In genomic region chr2:73856246-73856645, GRCm38 (mm10) we compare ENCODE assay signal across 25 mouse cellular contexts. TPM values are rescaled to one million over a fixed set of nuclear protein-coding genes. Genes with fewer than 3 reads are reported as not detected.
DNase-seq lines count a peak whose midpoint lies in the region; ATAC-seq and TF ChIP-seq lines count a peak whose summit lies in the region.
"Had no signal": no experiment of that assay in that cellular context is flagged by ENCODE, and none has a peak within 500 bp of the region (broad histone marks: within the 10 kb centered on the region; RNA-seq: fewer than 3 reads in every experiment).

No protein-coding gene starts in this region.

- H3K4me3 ChIP-seq in megakaryocyte, embryonic 14.5 days (replicated peaks): peak overlapping the region; percentile 82
- H3K4me3 ChIP-seq in MEL (ENCODE audit: control insufficient read depth in 1 of 2, insufficient read depth in 1 of 2, low read depth in 2 of 2, low read length in 2 of 2): peak overlapping the region in 1 of 2 experiments; percentile 59; a peak in 2 of 4 replicates
- no peak overlapping the region for H3K4me3 ChIP-seq in layer of hippocampus, adult 2 months
- H3K4me3 ChIP-seq: embryonic facial prominence, embryonic 12.5 days; embryonic facial prominence, embryonic 15.5 days; forebrain, embryonic 15.5 days; heart, embryonic 13.5 days; intestine, embryonic 15.5 days had no signal

- no peak for ATAC-seq in megakaryocyte, adult 5-6 weeks (ENCODE audit: poor library complexity, severe bottlenecking)
- ATAC-seq in inflammation-experienced regulatory T-cells, adult 6 months: peak; percentile 50
- ATAC-seq: forebrain, embryonic 15.5 days; hindbrain, postnatal 0 days; intestine, embryonic 15.5 days had no signal

- DNase-seq in MEL (ENCODE audit: low read depth, low spot score): no peak
- no peak for DNase-seq in layer of hippocampus, adult 2 months (ENCODE audit: low spot score in 2 of 2)
- no peak for DNase-seq in adrenal gland, postnatal 36 days
- no peak for DNase-seq in lung, postnatal 10 days
- DNase-seq: adrenal gland, adult 8-10 months; B cell, adult 2 months; cerebellum, adult 11 months; cerebellum, adult 2 months; cerebellum, adult 9-11 months; cerebellum, postnatal 25 days; gastrocnemius, postnatal 25 days; heart, adult 18-20 months; heart, postnatal 14 days; heart, postnatal 4 days had no signal

- no peak for TF ChIP-seq RAD21 in MEL (IDR thresholded peaks at IDR 0.05; ENCODE audit: low read depth, low read length)

- TF ChIP-seq CTCF in MEL (IDR thresholded peaks at IDR 0.05 in 2 of 3, conservative IDR thresholded peaks at IDR 0.05 in 1 of 3; ENCODE audit: control insufficient read depth in 1 of 3, insufficient read depth in 1 of 3, low read depth in 2 of 3, low read length in 3 of 3, poor library complexity in 1 of 3, severe bottlenecking in 1 of 3): no peak
- TF ChIP-seq CTCF in layer of hippocampus, adult 2 months (conservative IDR thresholded peaks at IDR 0.05): no peak

- H3K9me3 ChIP-seq in megakaryocyte, embryonic 14.5 days: no peaks in the 10 kb centered on the region
- no peaks in the 10 kb centered on the region for H3K9me3 ChIP-seq in MEL (replicated peaks; ENCODE audit: insufficient read depth, low read length)
- H3K9me3 ChIP-seq: embryonic facial prominence, embryonic 12.5 days; embryonic facial prominence, embryonic 15.5 days; forebrain, embryonic 15.5 days; G1E; heart, embryonic 13.5 days; intestine, embryonic 15.5 days had no signal

- H3K36me3 ChIP-seq in megakaryocyte, embryonic 14.5 days (replicated peaks; ENCODE audit: low read length): peaks cover 9% of the 10 kb centered on the region
- H3K36me3 ChIP-seq in MEL (ENCODE audit: control insufficient read depth in 1 of 2, insufficient read depth in 2 of 2, low read length in 2 of 2): peaks cover 7 to 33% of the 10 kb centered on the region in 2 experiments
- H3K36me3 ChIP-seq: embryonic facial prominence, embryonic 12.5 days; embryonic facial prominence, embryonic 15.5 days; forebrain, embryonic 15.5 days; intestine, embryonic 15.5 days had no signal

- H3K27ac ChIP-seq in MEL (ENCODE audit: control insufficient read depth, low read depth, low read length): no peak overlapping the region
- H3K27ac ChIP-seq in layer of hippocampus, adult 2 months: no peak overlapping the region
- H3K27ac ChIP-seq: embryonic facial prominence, embryonic 12.5 days; embryonic facial prominence, embryonic 15.5 days; forebrain, embryonic 15.5 days; heart, embryonic 13.5 days; hindbrain, embryonic 14.5 days; hindbrain, postnatal 0 days; intestine, embryonic 15.5 days had no signal

- no peak for TF ChIP-seq EP300 in MEL (IDR thresholded peaks at IDR 0.05; ENCODE audit: low read depth in 1 of 2, low read length in 2 of 2)

- peaks cover 26% of the 10 kb centered on the region for H3K4me1 ChIP-seq in megakaryocyte, embryonic 14.5 days
- peaks cover 3 to 28% of the 10 kb centered on the region in 2 experiments; a peak in 3 of 4 replicates for H3K4me1 ChIP-seq in MEL (ENCODE audit: control insufficient read depth in 1 of 2, insufficient read depth in 2 of 2, low read length in 2 of 2)
- H3K4me1 ChIP-seq: embryonic facial prominence, embryonic 12.5 days; embryonic facial prominence, embryonic 15.5 days; forebrain, embryonic 15.5 days; intestine, embryonic 15.5 days had no signal

- peaks cover 3% of the 10 kb centered on the region; the same call in 1 of the 2 replicates for H3K79me2 ChIP-seq in MEL (ENCODE audit: control insufficient read depth, insufficient read depth, low read length, poor library complexity)

- TF ChIP-seq POLR2A in MEL (IDR thresholded peaks at IDR 0.05; ENCODE audit: control insufficient read depth in 1 of 2, insufficient read depth in 1 of 2, low read depth in 1 of 2, low read length in 2 of 2, poor library complexity in 1 of 2): no peak

- H3K27me3 ChIP-seq in megakaryocyte, embryonic 14.5 days (replicated peaks): no peaks in the 10 kb centered on the region
- H3K27me3 ChIP-seq in MEL (ENCODE audit: control insufficient read depth in 1 of 2, insufficient read depth in 2 of 2, low read length in 2 of 2): no peaks in the 10 kb centered on the region
- H3K27me3 ChIP-seq: embryonic facial prominence, embryonic 12.5 days; embryonic facial prominence, embryonic 15.5 days; forebrain, embryonic 15.5 days; heart, embryonic 13.5 days; intestine, embryonic 15.5 days had no signal

- peak overlapping the region; percentile 47 for H3K9ac ChIP-seq in MEL (ENCODE audit: control insufficient read depth, low read depth, low read length, poor library complexity, severe bottlenecking)
- H3K9ac ChIP-seq: embryonic facial prominence, embryonic 12.5 days; embryonic facial prominence, embryonic 15.5 days; forebrain, embryonic 15.5 days; heart, embryonic 13.5 days; hindbrain, embryonic 14.5 days; intestine, embryonic 15.5 days had no signal

TF ChIP-seq in MEL, 35 proteins besides CTCF, POLR2A, EP300 and RAD21:
- TF ChIP-seq TAL1 (IDR thresholded peaks at IDR 0.05; ENCODE audit: low read length): no peak
- TF ChIP-seq SMC3 (IDR thresholded peaks at IDR 0.05; ENCODE audit: low read depth, low read length): no peak
- TF ChIP-seq UBTF (IDR thresholded peaks at IDR 0.05; ENCODE audit: borderline replicate concordance, insufficient read depth, low read depth, low read length): no peak
- TF ChIP-seq USF1 (IDR thresholded peaks at IDR 0.05; ENCODE audit: low read depth, low read length): no peak
- no peak for TF ChIP-seq SIN3A (IDR thresholded peaks at IDR 0.05; ENCODE audit: low read length)
- TF ChIP-seq MYB (IDR thresholded peaks at IDR 0.05; ENCODE audit: low read depth, low read length): no peak
- no peak for TF ChIP-seq CHD1 (IDR thresholded peaks at IDR 0.05; ENCODE audit: low read depth, low read length)
- no peak for TF ChIP-seq ZNF384 (IDR thresholded peaks at IDR 0.05; ENCODE audit: low read depth, low read length)
- TF ChIP-seq NRF1 (IDR thresholded peaks at IDR 0.05; ENCODE audit: insufficient read depth, low read depth, low read length, poor library complexity, severe bottlenecking): no peak
- no peak for TF ChIP-seq E2F4 (IDR thresholded peaks at IDR 0.05; ENCODE audit: borderline replicate concordance, low read depth, low read length)
- TF ChIP-seq BHLHE40 (IDR thresholded peaks at IDR 0.05; ENCODE audit: borderline replicate concordance, low read depth, low read length): no peak

RNA-seq across cellular contexts. Expression of gene Atf2, which starts 36.2 kb away (rescaled TPM):
- polyA plus RNA-seq in megakaryocyte, embryonic 14.5 days (2012; ENCODE audit: insufficient read depth, low replicate concordance): 3.1 and 3.2 TPM in 2 replicates
- 79.4 and 91.9 TPM in 2 replicates for total RNA-seq in megakaryocyte, adult 5-6 weeks (2015)
- total RNA-seq in megakaryocyte, adult 5-6 weeks (2017): 42.1 and 42.3 TPM in 2 replicates
- total RNA-seq in MEL (2012; rRNA removed): 16.8 and 18.0 TPM in 2 replicates
- 10 to 100 TPM; 36.7 to 82.3 TPM for polyA plus RNA-seq in MEL (2012; ENCODE audit: insufficient read depth in 1 of 2, insufficient read length in 2 of 2, low read depth in 1 of 2, low replicate concordance in 2 of 2, missing spikeins in 1 of 2)
- polyA plus RNA-seq in inflammation-experienced regulatory T-cells, adult 6 months (2017; shearing (Covaris generic)): 10 to 100 TPM; 57.6 to 91.8 (median 67.1) TPM
- total RNA-seq in layer of hippocampus, adult 2 months (2021): 100 to 1,000 TPM; 137 to 151 TPM
- total RNA-seq in adrenal gland, postnatal 36 days (2021): 10 to 100 TPM; 72.8 to 81.7 TPM

RNA-seq across cellular contexts. Expression of gene Atp5g3, which starts 54.9 kb away (rescaled TPM):
- polyA plus RNA-seq in megakaryocyte, embryonic 14.5 days (2012; ENCODE audit: insufficient read depth, low replicate concordance): 451 and 1,553 TPM in 2 replicates
- total RNA-seq in megakaryocyte, adult 5-6 weeks (2015): 592 and 616 TPM in 2 replicates
- 102 and 104 TPM in 2 replicates for total RNA-seq in megakaryocyte, adult 5-6 weeks (2017)
- total RNA-seq in MEL (2012; rRNA removed): 503 and 520 TPM in 2 replicates
- 100 to 1,000 TPM; 199 to 520 TPM for polyA plus RNA-seq in MEL (2012; ENCODE audit: insufficient read depth in 1 of 2, insufficient read length in 2 of 2, low read depth in 1 of 2, low replicate concordance in 2 of 2, missing spikeins in 1 of 2)
- polyA plus RNA-seq in inflammation-experienced regulatory T-cells, adult 6 months (2017; shearing (Covaris generic)): 100 to 1,000 TPM; 353 to 522 (median 373) TPM
- total RNA-seq in layer of hippocampus, adult 2 months (2021): 100 to 1,000 TPM; 485 to 508 TPM
- 100 to 1,000 TPM; 682 to 902 TPM for total RNA-seq in adrenal gland, postnatal 36 days (2021)
